Mouse (Mus musculus) frontal cortex, postnatal 36 days (tissue): ENCODE measurements around the gene Sirt4.
"Not testable (repeated sequence)": the region's sequence is repeated elsewhere in the genome, so short reads cannot be mapped to it uniquely, and the experiment has no call there.

Experiments
- DNase-seq, 2 experiments: peaks; one replicate each; pipeline ENCODE4 v3.0.0; 2022; ENCODE audit warnings: low spot score in 2 of 2

The Sirt4 gene

GRCm38 (mm10) chr5:115483947-115484920 is at the start of gene Sirt4:
Sirt4 (minus strand) TSS chr5:115484725.
- peak; percentile 78 to 94 for DNase-seq

GRCm38 (mm10) chr5:115531671-115532270 is 47.2 kb upstream of the Sirt4 start:
- peak; percentile 51 to 67 for DNase-seq

- DNase-seq: peak; percentile 26 to 47
These were observed 45.9 kb upstream of the Sirt4 start for GRCm38 (mm10) chr5:115530447-115530809.

- DNase-seq: no peak
These were observed 45.4 kb upstream of the Sirt4 start for GRCm38 (mm10) chr5:115529742-115530446.

- DNase-seq: no peak
These were observed 44.8 kb upstream of the Sirt4 start for GRCm38 (mm10) chr5:115529364-115529741.

GRCm38 (mm10) chr5:115528128-115528527 is 43.6 kb upstream of the Sirt4 start:
- DNase-seq: no peak

- DNase-seq: no peak
These were observed 42.1 kb upstream of the Sirt4 start for GRCm38 (mm10) chr5:115526456-115527202.

GRCm38 (mm10) chr5:115525943-115526342 is 41.4 kb upstream of the Sirt4 start:
- no peak for DNase-seq

- DNase-seq: no peak
These were observed 40.9 kb upstream of the Sirt4 start for GRCm38 (mm10) chr5:115525416-115525815.

GRCm38 (mm10) chr5:115524471-115524870 is 39.9 kb upstream of the Sirt4 start:
- DNase-seq: no peak

GRCm38 (mm10) chr5:115523971-115524370 is 39.4 kb upstream of the Sirt4 start:
- DNase-seq: no peak

GRCm38 (mm10) chr5:115522981-115523499 is 38.5 kb upstream of the Sirt4 start:
- no peak for DNase-seq

GRCm38 (mm10) chr5:115522531-115522930 is 38.0 kb upstream of the Sirt4 start:
- DNase-seq: no peak

- no peak for DNase-seq
These were observed 37.3 kb upstream of the Sirt4 start for GRCm38 (mm10) chr5:115521553-115522461.

- no peak for DNase-seq
These were observed 35.9 kb upstream of the Sirt4 start for GRCm38 (mm10) chr5:115520325-115520869.

GRCm38 (mm10) chr5:115518214-115518613 is 33.7 kb upstream of the Sirt4 start:
- not testable (repeated sequence) for DNase-seq

GRCm38 (mm10) chr5:115517501-115517900 is 33.0 kb upstream of the Sirt4 start:
- DNase-seq: no peak

- DNase-seq: no peak
These were observed 32.4 kb upstream of the Sirt4 start for GRCm38 (mm10) chr5:115516908-115517307.

GRCm38 (mm10) chr5:115516081-115516907 is 31.8 kb upstream of the Sirt4 start:
- no peak for DNase-seq
